Mouse (Mus musculus): ENCODE results near the gene Troap. TPM values are rescaled to one million over a fixed set of nuclear protein-coding genes. Genes with fewer than 3 reads are reported as not detected.

The Troap gene
- total and polyA plus RNA-seq, 2 experiments from 2014 or later = 4.5 to 10.5 TPM

- 56% methylated on average over 6 of the region's 6 CpGs for WGBS
These were observed 53.6 kb downstream of the Troap start for GRCm38 (mm10) chr15:99127851-99128522.

GRCm38 (mm10) chr15:99129441-99129840, 55.1 kb downstream of the Troap start:
- H3K4me2 ChIP-seq (ENCODE audit: low read depth, low read length) = no peak overlapping the region
- 53% methylated on average over 11 of the region's 11 CpGs for WGBS
- no peaks in the 10 kb centered on the region for H3K9me3 ChIP-seq (ENCODE audit: low read length)
- ATAC-seq (no peak), DNase-seq (ENCODE audit: low spot score) (no peak)
- H3K36me3 ChIP-seq (ENCODE audit: insufficient read depth, low read length) = no peaks in the 10 kb centered on the region
- no peak for TF ChIP-seq CTCF (IDR thresholded peaks at IDR 0.05; ENCODE audit: low read depth)
- H3K4me3 ChIP-seq (ENCODE audit: low read length) = no peak overlapping the region
- no peaks in the 10 kb centered on the region for H3K4me1 ChIP-seq (ENCODE audit: insufficient read depth, low read length)
- no peak overlapping the region for H3K9ac ChIP-seq (replicated peaks; ENCODE audit: low read length)
- no peaks in the 10 kb centered on the region for H3K27me3 ChIP-seq (ENCODE audit: insufficient read depth, low read length)
- H3K27ac ChIP-seq = no peak overlapping the region

More at GRCm38 (mm10) chr15:99127851-99128522, 53.6 kb downstream of the Troap start:
- no peak for DNase-seq (ENCODE audit: low spot score)
- H3K4me3 ChIP-seq (ENCODE audit: low read length) = peak overlapping the region; percentile 80
- H3K9ac ChIP-seq (replicated peaks; ENCODE audit: low read length) = no peak overlapping the region
- TF ChIP-seq CTCF (IDR thresholded peaks at IDR 0.05; ENCODE audit: low read depth) = no peak
- H3K9me3 ChIP-seq (ENCODE audit: low read length) = no peaks in the 10 kb centered on the region
- peak overlapping the region; percentile 63 for H3K4me2 ChIP-seq (ENCODE audit: low read depth, low read length)
- H3K27ac ChIP-seq = no peak overlapping the region
- H3K4me1 ChIP-seq (ENCODE audit: insufficient read depth, low read length) = no peaks in the 10 kb centered on the region
- ATAC-seq = no peak
- no peaks in the 10 kb centered on the region for H3K36me3 ChIP-seq (ENCODE audit: insufficient read depth, low read length)
- H3K27me3 ChIP-seq (ENCODE audit: insufficient read depth, low read length) = no peaks in the 10 kb centered on the region

GRCm38 (mm10) chr15:99129956-99130910, 55.9 kb downstream of the Troap start:
- H3K4me1 ChIP-seq (ENCODE audit: insufficient read depth, low read length) = no peaks in the 10 kb centered on the region
- no peak overlapping the region for H3K27ac ChIP-seq
- H3K27me3 ChIP-seq (ENCODE audit: insufficient read depth, low read length) = no peaks in the 10 kb centered on the region
- 68% methylated on average over 22 of the region's 22 CpGs for WGBS
- no peak overlapping the region; the same call in 1 of the 2 replicates for H3K9ac ChIP-seq (replicated peaks; ENCODE audit: low read length)
- no peak for TF ChIP-seq CTCF (IDR thresholded peaks at IDR 0.05; ENCODE audit: low read depth)
- ATAC-seq = no peak
- no peak for DNase-seq (ENCODE audit: low spot score)
- H3K4me2 ChIP-seq (ENCODE audit: low read depth, low read length) = no peak overlapping the region
- H3K4me3 ChIP-seq (ENCODE audit: low read length) = no peak overlapping the region
- H3K36me3 ChIP-seq (ENCODE audit: insufficient read depth, low read length) = no peaks in the 10 kb centered on the region
- H3K9me3 ChIP-seq (ENCODE audit: low read length) = no peaks in the 10 kb centered on the region

Small RNAs within 50 kb of the gene (microRNA-seq; reads per million reads assigned to microRNA genes)
- gene Mir6960 = 0.36 to 0.53 reads per million in 2 experiments

Other genes starting within 250 kb of the Troap start
- gene Prkag1, start 243.1 kb upstream of the Troap start, total RNA-seq (2014; rRNA removed) = 62.4 and 99.4 TPM in 2 replicates
- 61.1 and 62.3 TPM in 2 replicates for gene Prkag1, start 243.1 kb upstream of the Troap start, polyA plus RNA-seq (2015; fragmentation: Nextera tagmentation; extraction: Ambion mirVana)
- 27.7 and 37.8 TPM in 2 replicates for gene Kmt2d, start 203.4 kb upstream of the Troap start, total RNA-seq (2014; rRNA removed)
- 7.4 and 7.6 TPM in 2 replicates for gene Kmt2d, start 203.4 kb upstream of the Troap start, polyA plus RNA-seq (2015; fragmentation: Nextera tagmentation; extraction: Ambion mirVana)
- gene Rhebl1, start 180.0 kb upstream of the Troap start, total RNA-seq (2014; rRNA removed) = 5.8 and 10.2 TPM in 2 replicates
- 25.7 and 26.7 TPM in 2 replicates for gene Rhebl1, start 180.0 kb upstream of the Troap start, polyA plus RNA-seq (2015; fragmentation: Nextera tagmentation; extraction: Ambion mirVana)
- gene Dhh, start 176.0 kb upstream of the Troap start, total RNA-seq (2014; rRNA removed) = 0.29 and 0.68 TPM in 2 replicates
- gene Dhh, start 176.0 kb upstream of the Troap start, polyA plus RNA-seq (2015; fragmentation: Nextera tagmentation; extraction: Ambion mirVana) = 0.85 and 1.0 TPM in 2 replicates
- gene Lmbr1l, start 156.3 kb upstream of the Troap start, total RNA-seq (2014; rRNA removed) = 28.7 and 51.0 TPM in 2 replicates
- 20.0 and 20.9 TPM in 2 replicates for gene Lmbr1l, start 156.3 kb upstream of the Troap start, polyA plus RNA-seq (2015; fragmentation: Nextera tagmentation; extraction: Ambion mirVana)
- gene Tuba1b, start 140.0 kb upstream of the Troap start, total RNA-seq (2014; rRNA removed) = 3,512 and 3,813 TPM in 2 replicates
- gene Tuba1b, start 140.0 kb upstream of the Troap start, polyA plus RNA-seq (2015; fragmentation: Nextera tagmentation; extraction: Ambion mirVana) = 1,613 and 1,711 TPM in 2 replicates
- gene Gm49450, start 121.0 kb upstream of the Troap start, total RNA-seq (2014; rRNA removed) = 1,661 and 1,767 TPM in 2 replicates
- not detected in 2 replicates for gene Gm49450, start 121.0 kb upstream of the Troap start, polyA plus RNA-seq (2015; fragmentation: Nextera tagmentation; extraction: Ambion mirVana)
- 18,723 and 19,179 TPM in 2 replicates for gene Tuba1a, start 120.9 kb upstream of the Troap start, total RNA-seq (2014; rRNA removed)
- gene Tuba1a, start 120.9 kb upstream of the Troap start, polyA plus RNA-seq (2015; fragmentation: Nextera tagmentation; extraction: Ambion mirVana) = 11,647 and 12,500 TPM in 2 replicates
- gene Tuba1c, start 44.7 kb upstream of the Troap start, total RNA-seq (2014; rRNA removed) = 43.8 and 58.3 TPM in 2 replicates
- 24.0 and 24.2 TPM in 2 replicates for gene Tuba1c, start 44.7 kb upstream of the Troap start, polyA plus RNA-seq (2015; fragmentation: Nextera tagmentation; extraction: Ambion mirVana)
- gene Prph, start 19.4 kb upstream of the Troap start, total RNA-seq (2014; rRNA removed) = 62.6 and 70.9 TPM in 2 replicates
- 50.0 and 53.5 TPM in 2 replicates for gene Prph, start 19.4 kb upstream of the Troap start, polyA plus RNA-seq (2015; fragmentation: Nextera tagmentation; extraction: Ambion mirVana)
- 8.6 and 11.9 TPM in 2 replicates for gene C1ql4, start 13.2 kb downstream of the Troap start, total RNA-seq (2014; rRNA removed)
- 4.3 and 5.7 TPM in 2 replicates for gene C1ql4, start 13.2 kb downstream of the Troap start, polyA plus RNA-seq (2015; fragmentation: Nextera tagmentation; extraction: Ambion mirVana)
- gene Dnajc22, start 18.6 kb downstream of the Troap start, total RNA-seq (2014; rRNA removed) = 0.68 and 0.99 TPM in 2 replicates
- gene Dnajc22, start 18.6 kb downstream of the Troap start, polyA plus RNA-seq (2015; fragmentation: Nextera tagmentation; extraction: Ambion mirVana) = 0.45 and 0.48 TPM in 2 replicates
- gene Spats2, start 51.3 kb downstream of the Troap start, total RNA-seq (2014; rRNA removed) = 23.6 and 25.8 TPM in 2 replicates
- 23.4 and 23.6 TPM in 2 replicates for gene Spats2, start 51.3 kb downstream of the Troap start, polyA plus RNA-seq (2015; fragmentation: Nextera tagmentation; extraction: Ambion mirVana)
- gene Kcnh3, start 150.3 kb downstream of the Troap start, total RNA-seq (2014; rRNA removed) = 1.8 and 3.6 TPM in 2 replicates
- 0.91 and 1.2 TPM in 2 replicates for gene Kcnh3, start 150.3 kb downstream of the Troap start, polyA plus RNA-seq (2015; fragmentation: Nextera tagmentation; extraction: Ambion mirVana)
- gene Mcrs1, start 177.4 kb downstream of the Troap start, total RNA-seq (2014; rRNA removed) = 228 and 229 TPM in 2 replicates
- 199 and 206 TPM in 2 replicates for gene Mcrs1, start 177.4 kb downstream of the Troap start, polyA plus RNA-seq (2015; fragmentation: Nextera tagmentation; extraction: Ambion mirVana)
- 90.2 and 94.2 TPM in 2 replicates for gene Prpf40b, start 220.5 kb downstream of the Troap start, total RNA-seq (2014; rRNA removed)
- gene Prpf40b, start 220.5 kb downstream of the Troap start, polyA plus RNA-seq (2015; fragmentation: Nextera tagmentation; extraction: Ambion mirVana) = 101 and 110 TPM in 2 replicates
- gene Fam186b, start 221.3 kb downstream of the Troap start, total RNA-seq (2014; rRNA removed) = 0.86 and 1.3 TPM in 2 replicates
- gene Fam186b, start 221.3 kb downstream of the Troap start, polyA plus RNA-seq (2015; fragmentation: Nextera tagmentation; extraction: Ambion mirVana) = 1.3 and 1.4 TPM in 2 replicates

Measured in hindbrain, postnatal 0 days (tissue).